Mouse (Mus musculus) frontal cortex, postnatal 10 days (tissue): ENCODE results near the gene Odaph.
"Not testable (repeated sequence)": the region's sequence is repeated elsewhere in the genome, so short reads cannot be mapped to it uniquely, and the experiment has no call there.

Experiments
- DNase-seq, 2 experiments: peaks; one replicate each; pipeline ENCODE4 v3.0.0; 2022; ENCODE audit warnings: low spot score in 2 of 2, mixed read lengths in 1 of 2

Odaph gene

DNA sequence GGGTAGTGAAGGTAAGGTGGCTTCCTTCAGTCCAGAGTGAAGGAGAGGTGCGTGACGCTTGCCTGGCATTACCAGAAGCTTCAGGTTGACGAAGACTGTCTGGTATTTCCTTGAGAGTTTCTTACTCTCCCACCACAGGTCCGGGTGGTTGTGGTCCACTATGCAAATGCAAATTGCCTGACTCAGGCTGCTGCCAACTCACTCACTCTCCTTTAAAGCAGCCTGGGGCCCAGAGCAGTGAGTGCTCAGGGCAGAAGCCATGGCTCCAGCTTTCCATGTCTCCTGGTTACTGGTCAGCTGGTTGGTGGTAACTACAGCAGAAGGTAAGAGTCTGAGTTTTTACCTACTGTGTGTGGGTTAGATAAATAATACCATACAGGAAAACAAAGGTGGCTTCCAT is at the start of gene Odaph:
Odaph (plus strand) TSS at position 240 of the 400 bp plus-strand sequence.
- no peak for DNase-seq

DNA sequence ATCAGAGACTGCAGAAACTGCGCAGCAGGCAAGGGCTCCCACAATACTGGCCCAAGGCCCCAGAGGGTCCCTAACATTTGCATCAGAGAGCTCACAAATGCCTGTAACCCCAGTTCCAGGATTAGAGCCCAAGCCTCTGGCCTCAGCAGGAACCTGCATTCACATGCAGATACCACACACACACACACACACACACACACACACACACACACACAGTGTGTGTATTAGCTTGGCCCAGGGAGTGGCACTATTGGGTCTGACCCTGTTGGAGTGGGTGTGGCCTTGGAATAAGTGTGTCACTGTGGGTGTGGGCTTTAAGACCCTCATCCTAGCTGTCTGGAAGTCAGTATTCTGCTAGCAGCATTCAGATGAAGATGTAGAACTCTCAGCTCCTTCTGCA is 41.7 kb upstream of the Odaph start:
- not testable (repeated sequence) for DNase-seq

- DNase-seq, result no peak
These were observed 40.3 kb upstream of the Odaph start for GRCm38 (mm10) chr5:91947008-91947407.

DNA sequence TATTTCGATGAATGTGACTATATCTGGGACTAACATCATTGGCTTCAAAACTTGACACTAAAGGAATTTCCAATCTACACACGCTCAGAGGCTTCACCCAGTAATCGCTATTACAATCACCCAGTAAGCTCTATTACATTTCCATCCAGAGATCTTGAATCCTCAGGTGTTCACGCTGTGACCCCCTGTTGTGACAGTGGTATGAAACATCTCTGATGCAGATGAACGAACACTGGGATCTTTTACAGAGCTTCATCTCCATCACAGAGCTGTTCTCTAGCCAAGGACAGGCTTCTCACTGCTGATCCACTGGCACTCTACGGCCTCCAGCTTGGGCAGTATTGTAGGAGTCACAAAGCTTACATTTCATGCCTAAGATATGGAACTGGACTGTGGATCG is 37.8 kb upstream of the Odaph start:
- no peak for DNase-seq

DNA sequence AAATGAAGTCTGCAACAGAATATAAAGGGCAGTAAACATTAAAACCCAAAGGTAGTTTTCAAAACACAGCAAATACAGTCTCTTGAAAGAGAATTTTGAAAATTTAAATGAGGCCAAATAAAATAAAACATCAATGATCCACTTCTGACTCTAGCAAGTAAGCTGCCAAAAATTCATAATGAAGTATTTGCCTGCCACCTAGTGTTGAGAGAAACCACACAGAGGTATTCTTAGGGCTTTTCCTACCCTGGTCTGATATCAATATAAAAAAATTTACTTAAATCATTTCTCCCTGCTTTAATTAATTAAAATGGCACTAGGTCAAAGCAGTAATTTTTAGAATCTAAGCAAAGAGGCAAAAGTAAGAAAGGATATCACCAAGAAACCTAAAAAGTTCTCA is 35.9 kb upstream of the Odaph start:
- DNase-seq, result no peak

GRCm38 (mm10) chr5:91956991-91957760 is 30.1 kb upstream of the Odaph start:
- DNase-seq, result no peak

DNA sequence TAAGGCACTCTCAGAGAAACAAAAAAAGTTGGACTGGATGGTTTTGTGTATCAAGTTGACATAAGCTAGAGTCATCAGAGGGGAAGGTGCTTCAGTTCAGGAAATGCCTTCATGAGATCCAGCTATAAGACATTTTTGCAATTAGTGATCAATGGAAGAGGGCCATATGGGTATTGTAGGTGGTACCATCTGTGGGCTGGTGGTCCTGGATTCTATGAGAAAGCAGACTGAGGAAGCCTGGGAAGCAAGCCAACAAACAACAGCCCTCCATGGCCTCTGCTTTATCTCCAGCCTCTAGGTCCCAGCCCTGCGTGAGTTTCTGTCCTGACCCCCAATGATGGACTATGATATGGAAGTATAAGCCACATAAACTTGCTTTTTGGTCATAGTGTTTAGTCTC is 28.2 kb upstream of the Odaph start:
- DNase-seq, result no peak

DNA sequence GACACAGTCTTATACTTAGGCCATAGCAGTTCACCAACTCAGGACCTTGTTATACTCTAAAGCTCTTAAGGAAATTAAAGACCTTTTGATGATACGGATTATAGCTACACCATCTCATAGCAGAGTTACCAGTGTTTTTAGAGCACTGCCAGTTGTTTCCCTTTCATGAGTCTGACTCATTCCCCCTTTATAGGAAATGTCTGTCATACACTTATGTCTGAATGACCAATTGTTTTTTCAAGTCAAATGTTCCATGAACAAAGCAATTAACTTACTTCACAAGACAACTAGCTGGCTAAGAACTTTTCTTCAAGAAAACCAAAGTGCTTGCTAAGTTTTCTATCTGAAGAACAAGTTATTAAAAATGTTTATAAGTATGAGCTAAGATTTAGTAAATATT is 27.3 kb upstream of the Odaph start:
- no peak for DNase-seq

DNA sequence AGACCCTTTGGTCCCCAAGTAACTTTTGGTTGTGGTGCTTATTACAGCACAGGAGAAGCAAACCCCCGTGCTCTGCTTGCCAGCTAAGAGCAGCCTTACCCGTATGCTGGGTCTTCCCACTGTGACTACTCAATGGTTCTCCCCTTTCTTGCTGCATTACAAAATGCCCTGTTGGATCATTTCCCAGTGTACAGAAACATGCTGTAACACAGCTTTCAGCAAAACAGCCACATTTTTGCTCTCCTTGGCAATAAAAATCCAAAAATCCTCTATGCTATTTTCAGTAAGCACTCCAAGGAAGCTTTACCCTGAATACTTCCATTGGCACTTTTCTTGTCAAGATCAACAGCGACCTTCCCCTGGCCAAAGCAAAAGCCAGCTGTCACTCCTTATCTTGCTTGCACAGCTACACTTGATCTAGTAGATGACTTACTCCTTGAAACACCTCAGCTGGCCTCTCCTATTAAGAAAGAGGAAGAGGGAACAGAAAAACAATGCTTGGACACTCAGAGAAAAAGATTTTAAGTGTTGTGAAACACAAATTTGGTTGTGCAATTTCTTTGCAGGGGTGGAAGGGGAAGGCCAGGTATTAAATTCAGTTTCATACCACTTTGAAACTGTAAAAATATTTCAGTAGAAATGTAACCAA is 26.5 kb upstream of the Odaph start:
- no peak for DNase-seq

- no peak for DNase-seq
These were observed 25.9 kb upstream of the Odaph start for GRCm38 (mm10) chr5:91961370-91961769.

DNA sequence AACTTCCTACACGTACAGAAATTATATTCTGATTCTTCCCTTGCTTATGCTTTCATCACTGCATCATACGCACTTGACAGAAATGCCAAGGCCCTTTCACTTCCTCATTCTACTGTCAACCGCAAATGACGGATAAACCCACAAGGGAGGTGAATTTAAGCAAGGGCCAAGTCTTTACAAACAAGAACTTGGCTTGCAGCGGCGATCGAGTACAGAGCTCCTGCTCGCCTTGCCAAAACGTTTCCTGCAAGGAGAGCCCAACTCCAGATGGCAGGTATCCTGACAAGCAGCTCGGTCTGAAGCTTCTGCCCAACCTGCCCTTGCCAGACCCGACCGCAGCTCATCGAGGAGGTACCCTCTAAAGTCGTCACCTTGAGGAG is 25.0 kb upstream of the Odaph start:
- DNase-seq, result no peak

GRCm38 (mm10) chr5:91962639-91963440 is 24.4 kb upstream of the Odaph start, which contains the start of gene Rchy1:
Gene Rchy1, minus strand, starts transcription at chr5:91963068.
- DNase-seq, result peak; percentile 88 to 90

- DNase-seq, result no peak
These were observed 15.2 kb upstream of the Odaph start for GRCm38 (mm10) chr5:91972046-91972445.

GRCm38 (mm10) chr5:91974002-91974401 is 13.3 kb upstream of the Odaph start:
- no peak for DNase-seq

GRCm38 (mm10) chr5:91975758-91976157 is 11.5 kb upstream of the Odaph start:
- no peak for DNase-seq

GRCm38 (mm10) chr5:91976566-91977396 is 10.5 kb upstream of the Odaph start:
- no peak for DNase-seq

DNA sequence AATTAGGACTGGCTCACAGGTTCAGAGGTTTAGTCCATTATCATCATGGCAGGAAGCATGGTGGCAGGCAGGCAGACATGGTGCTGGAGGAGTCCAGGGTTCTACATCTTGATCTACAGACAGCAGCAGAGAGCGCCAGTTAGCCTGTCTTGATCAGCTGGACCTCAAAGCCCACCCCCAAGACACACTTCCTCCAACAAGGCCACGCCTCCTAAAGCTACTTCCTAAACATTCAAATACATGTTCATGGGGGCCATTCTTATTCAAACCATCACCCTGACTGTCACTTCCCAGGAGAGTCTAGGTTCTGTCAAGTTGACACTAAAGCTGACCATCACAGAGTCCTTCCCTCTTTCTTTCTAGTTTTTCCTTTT is 9.9 kb upstream of the Odaph start:
- DNase-seq, result no peak

GRCm38 (mm10) chr5:91981176-91981840 is 6.0 kb upstream of the Odaph start:
- DNase-seq, result no peak

DNA sequence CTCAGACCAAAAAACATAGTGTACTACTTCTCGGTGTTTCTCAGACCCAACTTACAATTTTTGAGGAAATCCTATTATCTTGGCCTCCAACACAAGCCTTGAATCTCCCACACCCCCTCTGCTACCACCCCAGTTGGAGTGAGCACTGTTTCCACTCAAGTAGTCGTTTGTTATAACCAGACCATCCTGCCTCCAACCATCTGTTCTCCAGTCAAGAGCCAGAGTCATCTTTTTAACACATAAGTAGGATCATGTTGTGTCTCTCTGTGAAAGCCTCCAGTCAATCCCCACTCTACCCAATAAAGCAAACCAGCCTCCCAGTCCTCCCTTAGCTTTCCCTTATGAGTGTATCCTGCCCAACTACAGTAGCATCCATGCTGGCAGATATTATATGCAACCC is 3.8 kb upstream of the Odaph start:
- DNase-seq, result no peak

DNA sequence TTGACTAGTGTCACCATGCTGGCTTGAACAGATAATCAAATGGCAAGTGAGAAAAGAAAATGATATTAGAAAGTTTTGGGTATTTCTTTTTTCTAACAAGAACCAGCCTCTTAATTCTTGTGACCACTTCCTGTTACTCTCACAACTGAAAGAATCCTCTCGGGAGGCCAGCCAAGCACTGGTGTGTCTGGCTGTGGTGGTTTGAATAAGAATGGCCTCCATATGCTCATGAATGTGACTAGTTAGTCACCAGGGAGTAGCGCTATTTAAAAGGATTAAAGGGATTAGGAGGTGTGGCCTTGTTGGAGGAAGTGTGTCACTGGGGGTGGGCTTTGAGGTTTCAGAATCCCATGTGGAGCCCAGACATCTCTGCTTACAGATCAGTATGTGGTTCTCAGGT is 1.6 kb upstream of the Odaph start:
- no peak for DNase-seq

- no peak for DNase-seq
These were observed 524 bp downstream of the Odaph start for GRCm38 (mm10) chr5:91987799-91988198.
